Mouse (Mus musculus): ENCODE measurements around the gene Ifnar2. TPM values are rescaled to one million over a fixed set of nuclear protein-coding genes. Genes with fewer than 3 reads are reported as not detected.

Gene Ifnar2
- 37.1 and 39.5 TPM in 2 replicates for polyA plus RNA-seq (2015; fragmentation: Nextera tagmentation; extraction: Ambion mirVana)

DNA sequence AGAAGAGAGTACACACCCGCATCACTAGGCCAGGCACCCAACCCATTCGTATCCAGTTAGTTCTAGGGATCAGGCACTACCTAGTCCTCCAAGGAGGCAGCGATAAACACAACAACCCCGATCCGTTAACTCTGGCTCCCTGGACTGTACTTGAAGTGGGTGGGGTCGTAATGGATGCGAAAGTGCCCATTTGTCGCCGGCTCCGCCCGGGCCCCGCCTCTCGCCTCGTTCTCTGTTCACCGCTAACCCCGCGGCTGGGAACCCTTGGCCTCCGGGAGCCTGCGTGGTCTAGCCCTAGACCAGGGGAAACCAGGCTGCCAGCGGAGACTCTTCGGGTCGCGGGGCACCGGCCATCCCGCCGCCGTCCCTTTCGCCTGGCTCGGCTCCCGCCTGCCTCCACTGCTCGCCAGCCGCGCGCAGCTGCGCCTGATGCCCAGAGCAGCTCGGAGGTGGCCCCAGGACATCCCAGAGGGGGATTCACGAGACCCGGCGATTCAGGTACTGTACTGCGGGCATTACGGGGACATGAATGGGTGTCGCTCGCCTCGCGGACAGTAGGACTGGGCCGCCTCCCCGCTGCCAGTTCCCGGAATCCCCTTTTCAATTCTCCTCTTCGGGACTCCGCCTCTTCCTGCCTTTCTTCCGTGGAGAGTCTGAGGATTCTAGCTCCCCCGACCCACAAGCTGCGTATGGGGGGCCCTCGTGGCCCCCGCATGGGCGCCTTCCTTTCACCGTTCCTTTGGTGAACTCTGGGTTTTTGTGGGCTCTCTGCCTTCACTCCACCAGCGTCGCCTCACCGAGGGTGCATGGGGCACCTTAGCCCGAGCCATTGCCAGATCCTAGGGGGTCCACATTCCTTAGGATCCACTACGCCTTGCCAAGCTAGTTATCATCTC, at the start of gene Ifnar2:
Gene Ifnar2 (plus strand): TSS at position 207 of the 896 bp plus-strand sequence.
- peak within 1 kb of the TSS; percentile 70 for H3K9ac ChIP-seq
- no peaks in the 10 kb centered on the region for H3K36me3 ChIP-seq
- H3K4me1 ChIP-seq (replicated peaks) = peaks cover 19% of the 10 kb centered on the region
- H3K27ac ChIP-seq (replicated peaks) = peak within 1 kb of the TSS; percentile 96
- H3K4me3 ChIP-seq = peak within 1 kb of the TSS; percentile 85
- under 1% methylated on average over 62 of the region's 62 CpGs for WGBS
- no peaks in the 10 kb centered on the region for H3K9me3 ChIP-seq
- peak; percentile 96 for ATAC-seq (ENCODE audit: low FRiP score, low read depth)
- H3K4me2 ChIP-seq = peak within 1 kb of the TSS; percentile 71
- no peaks in the 10 kb centered on the region for H3K27me3 ChIP-seq

DNA sequence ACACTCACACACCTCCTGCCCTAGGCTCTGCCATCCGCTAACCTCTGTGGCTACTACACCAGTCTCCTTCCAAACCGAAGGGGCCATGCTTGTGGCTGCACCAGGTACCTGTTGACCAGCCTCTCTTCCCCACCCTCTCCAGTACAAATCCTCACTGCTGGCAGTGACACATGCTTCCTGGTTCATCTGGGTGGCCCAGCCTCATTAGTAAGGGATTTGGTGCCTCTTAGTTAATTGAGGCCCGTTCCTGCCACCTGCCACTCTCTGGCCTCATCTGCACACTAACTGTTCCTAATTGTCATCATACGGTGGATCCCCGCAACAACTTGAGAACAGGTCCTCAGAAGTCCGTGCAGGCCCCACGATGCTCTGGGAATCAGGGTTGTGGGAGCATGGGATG, 45.0 kb upstream of the Ifnar2 start:
- Histone ChIP-seq H3K36me3 (no peaks in the 10 kb centered on the region), H3K4me1 (replicated peaks) (peaks cover 5% of the 10 kb centered on the region; the same call in 1 of the 2 replicates), H3K27me3 (peaks cover 23% of the 10 kb centered on the region), H3K4me3 (no peak overlapping the region), H3K9ac (no peak overlapping the region), H3K9me3 (no peaks in the 10 kb centered on the region), H3K27ac (replicated peaks) (no peak overlapping the region), H3K4me2 (no peak overlapping the region)
- WGBS = 45% methylated on average over 7 of the region's 7 CpGs
- ATAC-seq (ENCODE audit: low FRiP score, low read depth) = no peak

DNA sequence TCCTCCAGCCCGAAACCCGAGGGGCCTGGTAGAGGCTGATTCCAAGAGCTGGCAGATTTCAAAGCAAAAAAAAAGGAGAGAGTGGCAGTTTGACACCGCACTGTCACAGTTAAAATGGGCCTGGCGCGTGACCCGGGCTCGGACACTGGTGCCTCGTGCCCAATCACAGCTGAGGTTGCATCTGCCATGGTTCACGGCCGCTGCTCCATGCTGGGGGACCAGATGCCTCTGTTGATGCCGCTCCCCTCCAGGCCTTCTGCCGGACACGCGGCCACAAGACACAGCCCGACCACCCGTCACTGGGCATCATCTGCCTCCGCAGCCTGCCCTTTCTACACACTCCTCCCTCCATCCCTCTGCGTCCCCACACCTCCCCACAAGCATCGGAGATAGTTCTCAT, 43.7 kb upstream of the Ifnar2 start:
- Histone ChIP-seq H3K36me3 (no peaks in the 10 kb centered on the region), H3K4me3 (no peak overlapping the region), H3K27ac (replicated peaks) (no peak overlapping the region), H3K4me1 (replicated peaks) (peaks cover 5% of the 10 kb centered on the region; the same call in 1 of the 2 replicates), H3K4me2 (no peak overlapping the region), H3K27me3 (peaks cover 14% of the 10 kb centered on the region), H3K9me3 (no peaks in the 10 kb centered on the region), H3K9ac (no peak overlapping the region)
- ATAC-seq (ENCODE audit: low FRiP score, low read depth) = no peak
- 65% methylated on average over 19 of the region's 19 CpGs for WGBS

DNA sequence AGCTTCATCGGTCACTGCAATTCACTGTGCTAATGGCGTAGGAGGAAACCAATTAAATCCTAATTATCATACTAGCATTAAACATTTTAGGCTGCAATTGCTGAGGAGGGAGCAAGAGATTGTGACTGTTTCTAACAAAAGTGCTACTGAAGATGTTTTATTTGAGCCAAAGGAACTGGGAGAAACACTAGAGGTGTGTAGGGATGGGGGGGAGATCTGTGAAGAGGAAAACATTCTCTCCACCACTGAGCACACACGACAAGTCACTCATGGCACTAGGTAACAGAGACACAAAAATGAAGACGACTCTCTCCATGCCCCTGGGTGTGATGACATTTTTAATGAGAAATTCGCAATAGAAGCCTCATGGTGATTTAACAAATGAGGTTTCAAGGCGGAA, 42.1 kb upstream of the Ifnar2 start:
- 54% methylated on average over 6 of the region's 6 CpGs for WGBS
- Histone ChIP-seq H3K4me2 (no peak overlapping the region), H3K27me3 (peaks cover 10% of the 10 kb centered on the region; the same call in 1 of the 2 replicates), H3K4me1 (replicated peaks) (peaks cover 5% of the 10 kb centered on the region; the same call in 1 of the 2 replicates), H3K4me3 (no peak overlapping the region), H3K27ac (replicated peaks) (no peak overlapping the region), H3K9me3 (no peaks in the 10 kb centered on the region), H3K36me3 (no peaks in the 10 kb centered on the region), H3K9ac (no peak overlapping the region)
- ATAC-seq (ENCODE audit: low FRiP score, low read depth) = no peak

DNA sequence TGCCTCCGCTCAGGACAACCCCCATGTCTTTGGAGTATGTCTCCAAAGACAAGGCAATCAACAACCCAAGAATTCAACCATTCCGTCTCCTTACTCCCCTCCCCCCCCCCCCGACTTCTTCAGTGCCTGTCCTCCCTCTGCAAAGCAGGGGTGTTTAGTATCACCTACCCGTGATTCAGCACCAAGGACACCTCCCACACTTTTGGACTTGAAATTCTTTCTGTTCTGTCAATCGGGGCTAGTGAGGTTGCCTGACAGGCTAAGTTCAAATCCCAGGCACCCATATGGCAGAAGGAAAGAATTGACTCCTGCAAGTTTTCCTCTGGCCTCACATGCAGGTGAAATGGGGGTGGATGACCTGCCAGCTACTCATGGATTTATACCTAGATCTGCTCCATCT, 41.4 kb upstream of the Ifnar2 start:
- H3K27me3 ChIP-seq = peaks cover 10% of the 10 kb centered on the region; the same call in 1 of the 2 replicates
- peaks cover 5% of the 10 kb centered on the region; the same call in 1 of the 2 replicates for H3K4me1 ChIP-seq (replicated peaks)
- no peak for ATAC-seq (ENCODE audit: low FRiP score, low read depth)
- H3K4me2 ChIP-seq = no peak overlapping the region
- no peak overlapping the region for H3K4me3 ChIP-seq
- no peaks in the 10 kb centered on the region for H3K36me3 ChIP-seq
- WGBS = 51% methylated on average over 5 of the region's 5 CpGs
- no peak overlapping the region for H3K9ac ChIP-seq
- H3K9me3 ChIP-seq = no peaks in the 10 kb centered on the region
- H3K27ac ChIP-seq (replicated peaks) = no peak overlapping the region

DNA sequence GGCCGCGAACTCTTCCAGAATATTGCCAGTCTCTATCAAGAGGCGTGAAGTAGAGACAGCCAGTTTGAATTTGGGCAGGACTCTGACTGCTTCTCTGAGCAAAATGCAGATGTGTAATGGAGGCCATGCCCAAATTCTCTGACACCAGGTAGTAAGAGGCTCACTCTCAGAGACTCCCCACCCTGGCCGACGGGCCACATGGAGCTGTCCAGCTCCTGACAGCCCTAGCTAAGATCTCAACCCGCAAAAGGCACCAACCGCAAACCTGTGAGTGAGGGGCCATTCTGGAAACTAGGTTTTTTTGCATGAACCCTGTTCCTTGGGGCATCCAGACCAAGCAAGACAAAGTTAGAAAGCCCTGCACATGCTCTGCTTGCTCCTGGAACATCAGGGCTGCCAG, 39.7 kb upstream of the Ifnar2 start:
- Histone ChIP-seq H3K4me3 (no peak overlapping the region), H3K9me3 (no peaks in the 10 kb centered on the region), H3K4me1 (replicated peaks) (no peaks in the 10 kb centered on the region), H3K4me2 (no peak overlapping the region), H3K27ac (replicated peaks) (no peak overlapping the region), H3K9ac (no peak overlapping the region), H3K36me3 (no peaks in the 10 kb centered on the region), H3K27me3 (peaks cover 6% of the 10 kb centered on the region; the same call in 1 of the 2 replicates)
- ATAC-seq (ENCODE audit: low FRiP score, low read depth) = no peak
- WGBS = 72% methylated on average over 7 of the region's 7 CpGs

DNA sequence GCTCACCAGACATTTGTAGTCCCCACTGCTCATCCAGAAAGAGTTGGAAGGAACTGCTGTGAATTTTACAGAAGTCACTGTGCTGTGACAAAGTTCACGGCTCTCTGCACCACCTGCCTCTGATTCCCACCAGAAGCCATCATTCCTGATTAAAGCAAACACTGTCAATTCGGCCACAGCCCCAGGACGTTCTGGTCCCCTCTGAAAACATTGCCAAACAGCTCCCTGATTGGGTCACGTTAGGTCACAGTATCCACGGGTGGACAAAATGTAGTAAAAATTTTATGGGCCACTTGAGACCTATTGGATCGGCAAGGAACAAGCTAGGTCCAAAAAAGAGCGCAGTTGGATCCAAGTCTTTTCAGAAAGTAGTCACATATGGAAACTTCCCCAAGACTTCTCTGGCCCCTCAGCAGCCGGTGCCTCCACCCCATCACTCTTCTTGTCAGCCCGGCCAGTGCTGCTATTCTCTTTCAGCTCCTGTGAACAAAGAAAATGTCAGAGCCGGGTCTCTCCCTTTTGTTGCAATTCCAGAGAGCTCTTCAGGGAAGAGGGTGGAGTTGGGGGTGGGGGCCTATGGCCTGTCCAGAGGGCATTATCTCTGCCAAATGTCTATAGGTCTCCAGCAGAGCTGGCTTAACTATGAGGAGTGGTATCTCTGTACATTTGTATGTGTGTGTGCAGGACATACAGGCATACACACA, 38.2 kb upstream of the Ifnar2 start:
- Histone ChIP-seq H3K9ac (no peak overlapping the region), H3K4me1 (replicated peaks) (no peaks in the 10 kb centered on the region), H3K27me3 (no peaks in the 10 kb centered on the region), H3K4me3 (no peak overlapping the region), H3K4me2 (no peak overlapping the region), H3K9me3 (no peaks in the 10 kb centered on the region), H3K27ac (replicated peaks) (no peak overlapping the region), H3K36me3 (no peaks in the 10 kb centered on the region)
- ATAC-seq (ENCODE audit: low FRiP score, low read depth) = peak; percentile 56; the same call in 1 of the 2 replicates
- 5% methylated on average over 10 of the region's 10 CpGs for WGBS

DNA sequence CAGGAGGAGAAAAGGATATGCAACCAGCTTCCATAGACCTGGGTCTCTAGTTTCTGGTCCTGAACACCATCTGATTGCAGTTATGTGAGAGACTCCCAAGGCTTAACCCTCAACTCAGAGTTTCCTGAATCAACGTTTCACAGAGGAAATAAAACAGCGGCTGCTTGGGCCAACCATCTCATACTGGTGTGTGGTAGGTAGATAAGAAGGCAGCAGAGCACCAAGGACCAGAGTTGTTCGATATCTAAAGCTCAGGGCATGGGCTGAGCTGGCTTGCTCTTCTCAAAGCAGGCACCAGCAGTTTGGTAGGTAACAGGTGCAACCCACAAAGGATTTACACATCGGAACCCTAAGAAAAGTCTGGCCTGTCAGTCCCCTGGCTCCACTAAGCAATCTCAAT, 35.8 kb upstream of the Ifnar2 start:
- Histone ChIP-seq H3K36me3 (no peaks in the 10 kb centered on the region), H3K27ac (replicated peaks) (no peak overlapping the region), H3K4me2 (no peak overlapping the region), H3K4me1 (replicated peaks) (no peaks in the 10 kb centered on the region), H3K9ac (no peak overlapping the region), H3K9me3 (no peaks in the 10 kb centered on the region), H3K4me3 (no peak overlapping the region), H3K27me3 (no peaks in the 10 kb centered on the region; the same call in 1 of the 2 replicates)
- WGBS = 90% methylated on average over 4 of the region's 4 CpGs
- no peak for ATAC-seq (ENCODE audit: low FRiP score, low read depth)

DNA sequence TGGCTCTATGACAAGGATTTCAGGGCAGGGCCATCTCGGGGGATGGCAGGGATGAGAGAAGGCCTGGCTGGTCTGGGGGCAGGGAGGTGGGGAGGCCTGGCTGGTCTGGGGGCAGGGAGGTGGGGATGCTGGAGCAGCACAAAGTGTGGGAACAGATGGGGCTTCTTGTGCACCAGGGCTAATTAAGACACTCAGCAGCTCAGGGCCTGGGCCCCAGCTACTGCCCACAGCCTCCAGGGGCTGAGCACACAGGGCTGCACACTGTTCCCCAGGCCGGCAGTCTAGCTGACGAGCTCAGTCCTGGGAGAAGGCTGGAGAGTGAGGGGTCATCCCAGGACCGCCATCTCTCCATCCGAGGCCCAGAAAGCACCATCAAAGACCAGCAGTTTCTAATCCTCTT, 35.1 kb upstream of the Ifnar2 start:
- no peaks in the 10 kb centered on the region for H3K4me1 ChIP-seq (replicated peaks)
- no peaks in the 10 kb centered on the region for H3K9me3 ChIP-seq
- H3K9ac ChIP-seq = no peak overlapping the region
- H3K36me3 ChIP-seq = no peaks in the 10 kb centered on the region
- ATAC-seq (ENCODE audit: low FRiP score, low read depth) = no peak
- no peaks in the 10 kb centered on the region; the same call in 1 of the 2 replicates for H3K27me3 ChIP-seq
- no peak overlapping the region for H3K4me3 ChIP-seq
- H3K4me2 ChIP-seq = no peak overlapping the region
- 49% methylated on average over 5 of the region's 5 CpGs for WGBS
- H3K27ac ChIP-seq (replicated peaks) = no peak overlapping the region

DNA sequence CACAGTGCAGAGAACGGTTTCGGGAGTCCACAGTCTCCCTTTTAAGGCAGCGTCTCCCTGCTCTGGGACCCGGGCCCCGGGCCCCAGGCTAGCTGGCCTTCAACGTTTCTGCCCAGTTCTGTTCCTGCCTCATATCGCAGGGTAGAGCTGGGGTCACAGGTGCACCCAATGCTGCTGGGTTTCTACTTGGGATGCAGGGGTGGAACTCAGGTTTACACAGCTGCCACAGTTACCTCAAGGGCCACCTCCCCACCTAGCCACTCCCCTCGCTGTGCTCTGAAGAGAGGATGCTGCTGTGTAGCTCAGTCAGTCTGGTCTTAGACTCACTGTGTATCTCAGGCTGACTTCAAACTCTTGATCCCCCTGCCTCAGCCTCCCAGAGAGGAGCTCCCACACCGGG, 26.1 kb upstream of the Ifnar2 start:
- no peak overlapping the region for H3K4me2 ChIP-seq
- no peak for ATAC-seq (ENCODE audit: low FRiP score, low read depth)
- H3K9me3 ChIP-seq = no peaks in the 10 kb centered on the region
- H3K27me3 ChIP-seq = peaks cover 30% of the 10 kb centered on the region
- H3K4me1 ChIP-seq (replicated peaks) = peaks cover 10% of the 10 kb centered on the region
- H3K36me3 ChIP-seq = no peaks in the 10 kb centered on the region
- no peak overlapping the region for H3K9ac ChIP-seq
- H3K27ac ChIP-seq (replicated peaks) = no peak overlapping the region
- 80% methylated on average over 9 of the region's 9 CpGs for WGBS
- H3K4me3 ChIP-seq = no peak overlapping the region

DNA sequence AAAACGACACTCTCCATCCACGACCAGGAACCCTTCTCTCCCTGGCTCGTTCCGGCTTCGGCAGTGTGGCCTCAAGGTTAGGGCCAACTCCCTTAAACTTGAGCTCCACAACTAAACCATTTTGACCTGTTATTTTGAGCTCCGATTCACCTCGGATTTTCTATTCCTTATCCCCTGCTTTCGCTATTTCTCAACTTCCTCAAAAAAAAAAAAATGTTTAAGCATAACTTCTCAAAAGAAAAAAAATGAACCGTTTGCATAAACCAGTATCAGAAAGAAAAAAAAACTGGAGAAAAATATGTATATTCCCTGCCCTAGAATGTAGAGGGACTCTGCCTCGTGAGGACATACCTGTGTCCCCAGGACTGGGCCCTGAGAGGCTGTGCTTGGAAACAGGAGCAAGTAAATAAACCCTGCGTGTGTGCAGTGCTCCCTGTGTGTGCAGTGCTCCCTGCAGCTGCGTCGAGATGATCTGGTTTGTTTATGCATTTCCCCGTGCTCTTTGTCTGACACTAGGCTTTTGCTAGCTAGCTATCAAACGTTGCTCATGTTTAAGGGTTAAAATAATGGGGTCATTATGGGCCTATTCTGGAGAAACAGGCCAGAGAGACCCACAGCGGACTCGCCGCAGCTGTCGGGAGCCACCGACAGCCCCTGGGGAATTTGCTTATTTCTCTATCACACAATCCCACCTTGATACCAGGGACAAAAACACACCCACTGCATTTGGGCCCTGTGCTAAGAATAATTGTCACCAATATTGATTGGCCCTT, 24.9 kb upstream of the Ifnar2 start:
- no peak for ATAC-seq (ENCODE audit: low FRiP score, low read depth)
- WGBS = 52% methylated on average over 20 of the region's 20 CpGs
- Histone ChIP-seq H3K27ac (replicated peaks) (no peak overlapping the region), H3K9me3 (no peaks in the 10 kb centered on the region), H3K4me3 (no peak overlapping the region), H3K4me1 (replicated peaks) (peaks cover 12% of the 10 kb centered on the region), H3K27me3 (peaks cover 37% of the 10 kb centered on the region), H3K36me3 (no peaks in the 10 kb centered on the region), H3K9ac (no peak overlapping the region), H3K4me2 (peak overlapping the region; percentile 23)

DNA sequence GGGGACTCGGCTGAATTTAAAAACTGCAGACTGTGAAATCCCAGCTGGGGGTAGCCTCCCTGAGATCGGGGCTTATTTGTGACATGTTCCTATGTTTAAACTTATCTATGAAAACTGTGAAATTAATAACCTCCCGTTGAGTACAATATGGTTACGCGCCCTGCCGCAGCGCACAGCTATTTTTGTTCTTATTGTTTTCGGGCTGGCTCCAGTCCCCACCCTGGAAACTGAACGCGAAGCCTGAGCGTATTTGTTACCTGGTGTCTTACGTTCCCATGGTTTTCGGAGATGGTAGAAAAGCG, 24.4 kb upstream of the Ifnar2 start:
- H3K27me3 ChIP-seq = peaks cover 42% of the 10 kb centered on the region
- peaks cover 12% of the 10 kb centered on the region for H3K4me1 ChIP-seq (replicated peaks)
- H3K4me3 ChIP-seq = no peak overlapping the region
- H3K9me3 ChIP-seq = no peaks in the 10 kb centered on the region
- H3K27ac ChIP-seq (replicated peaks) = no peak overlapping the region
- H3K36me3 ChIP-seq = no peaks in the 10 kb centered on the region
- peak overlapping the region; percentile 23 for H3K4me2 ChIP-seq
- no peak for ATAC-seq (ENCODE audit: low FRiP score, low read depth)
- no peak overlapping the region for H3K9ac ChIP-seq
- WGBS = 28% methylated on average over 14 of the region's 14 CpGs

Measured in hindbrain, embryonic 15.5 days (tissue).